Mouse (Mus musculus): ENCODE data around the gene Hist1h3g. TPM values are rescaled to one million over a fixed set of nuclear protein-coding genes. Genes with fewer than 3 reads are reported as not detected.
A peak's percentile ranks its signal among the peaks of the same experiment; 100 is the strongest.

Hist1h3g gene
- total RNA-seq (2021) = 1 to 10 TPM; 3.6 to 5.7 TPM

- peak; percentile 64 to 85 for DNase-seq (ENCODE audit: extremely low spot score in 1 of 2, low spot score in 1 of 2)
Observed at GRCm38 (mm10) chr13:23535137-23536075, at the start of gene Hist1h3g. TSS of gene Hist1h3g (plus strand) at chr13:23535422.

- peak; percentile 21 to 52 for DNase-seq (ENCODE audit: extremely low spot score in 1 of 2, low spot score in 1 of 2)
Observed at GRCm38 (mm10) chr13:23488400-23489322, 46.6 kb upstream of the Hist1h3g start, which contains the start of gene Btn2a2. TSS of gene Btn2a2 (minus strand) at chr13:23488857.

GRCm38 (mm10) chr13:23490863-23491262 lies 44.4 kb upstream of the Hist1h3g start:
- DNase-seq (ENCODE audit: extremely low spot score in 1 of 2, low spot score in 1 of 2) = no peak

GRCm38 (mm10) chr13:23491263-23491662 lies 44.0 kb upstream of the Hist1h3g start:
- no peak for DNase-seq (ENCODE audit: extremely low spot score in 1 of 2, low spot score in 1 of 2)

DNA sequence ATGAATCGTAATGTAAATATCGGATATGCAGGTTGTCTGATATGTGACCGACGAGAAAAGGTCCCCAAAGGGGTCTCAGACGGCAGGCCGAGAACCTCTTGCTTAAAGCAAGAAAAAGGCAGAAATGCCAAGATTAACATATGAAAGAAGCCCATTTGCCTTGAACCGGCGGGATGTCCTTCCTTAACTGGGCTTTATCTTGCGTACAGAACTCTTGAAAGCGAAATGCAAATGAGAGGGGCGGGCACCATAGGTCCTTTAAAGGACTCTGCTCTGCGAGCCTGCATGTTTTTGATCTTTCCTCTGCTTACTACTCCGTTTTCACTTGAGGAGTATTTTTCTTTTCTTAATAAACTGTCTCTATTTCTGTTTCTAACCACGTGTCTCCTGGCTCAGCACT lies 43.2 kb upstream of the Hist1h3g start:
- no peak for DNase-seq (ENCODE audit: extremely low spot score in 1 of 2, low spot score in 1 of 2)

DNA sequence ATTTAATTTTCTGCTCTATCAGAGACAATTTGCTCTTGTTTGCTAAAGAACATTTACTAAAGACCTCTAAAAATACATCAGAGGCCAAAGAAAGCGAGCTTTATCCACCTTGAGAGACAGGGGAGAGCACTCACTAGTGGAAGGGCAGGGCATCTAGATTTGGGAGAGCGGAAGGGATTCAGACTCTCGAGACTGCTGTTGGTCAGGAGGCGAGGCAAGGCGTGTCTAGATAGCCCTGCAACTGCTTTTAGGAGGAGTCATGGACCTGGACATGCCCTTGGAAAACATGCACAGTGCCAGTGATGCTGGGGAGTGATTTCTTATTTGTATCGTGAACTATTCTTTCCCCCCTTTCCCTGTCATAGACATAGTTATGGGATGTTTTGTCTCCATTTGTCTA lies 39.7 kb upstream of the Hist1h3g start:
- DNase-seq (ENCODE audit: extremely low spot score in 1 of 2, low spot score in 1 of 2) = no peak

DNA sequence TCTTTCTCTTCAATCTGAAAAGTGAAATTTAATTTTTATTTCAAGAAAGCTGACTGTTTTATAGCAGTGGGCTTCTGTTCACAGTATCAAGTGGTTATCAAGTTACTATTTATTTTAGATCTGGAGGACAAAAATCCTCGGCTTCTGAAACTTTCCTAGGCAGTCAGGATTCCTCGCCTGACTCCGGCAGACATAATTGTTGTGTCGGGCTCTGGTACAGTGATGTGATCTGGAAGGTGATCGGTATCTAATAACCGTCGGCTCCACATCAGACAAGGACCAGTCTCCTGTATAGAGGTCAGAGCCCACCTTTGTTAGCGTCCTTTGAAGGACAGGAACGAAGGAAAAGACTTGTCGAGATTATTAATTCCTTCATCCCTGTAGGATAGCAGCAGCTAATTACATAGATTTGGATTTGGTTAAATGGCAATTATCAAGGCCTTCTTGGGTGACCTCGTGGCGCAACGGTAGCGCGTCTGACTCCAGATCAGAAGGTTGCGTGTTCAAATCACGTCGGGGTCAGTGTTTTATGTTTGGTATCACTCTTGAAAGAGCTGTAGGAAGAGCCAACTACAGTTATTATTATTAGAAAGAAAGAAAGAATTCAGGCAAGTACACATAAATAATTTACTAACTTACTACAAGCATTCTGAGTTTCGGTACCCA lies 37.4 kb upstream of the Hist1h3g start:
- DNase-seq (ENCODE audit: extremely low spot score in 1 of 2, low spot score in 1 of 2) = peak; percentile 30 to 57

- DNase-seq (ENCODE audit: extremely low spot score in 1 of 2, low spot score in 1 of 2) = no peak
Observed at GRCm38 (mm10) chr13:23498653-23499052, 36.6 kb upstream of the Hist1h3g start.

- no peak for DNase-seq (ENCODE audit: extremely low spot score in 1 of 2, low spot score in 1 of 2)
Observed at GRCm38 (mm10) chr13:23499943-23500342, 35.3 kb upstream of the Hist1h3g start.

DNA sequence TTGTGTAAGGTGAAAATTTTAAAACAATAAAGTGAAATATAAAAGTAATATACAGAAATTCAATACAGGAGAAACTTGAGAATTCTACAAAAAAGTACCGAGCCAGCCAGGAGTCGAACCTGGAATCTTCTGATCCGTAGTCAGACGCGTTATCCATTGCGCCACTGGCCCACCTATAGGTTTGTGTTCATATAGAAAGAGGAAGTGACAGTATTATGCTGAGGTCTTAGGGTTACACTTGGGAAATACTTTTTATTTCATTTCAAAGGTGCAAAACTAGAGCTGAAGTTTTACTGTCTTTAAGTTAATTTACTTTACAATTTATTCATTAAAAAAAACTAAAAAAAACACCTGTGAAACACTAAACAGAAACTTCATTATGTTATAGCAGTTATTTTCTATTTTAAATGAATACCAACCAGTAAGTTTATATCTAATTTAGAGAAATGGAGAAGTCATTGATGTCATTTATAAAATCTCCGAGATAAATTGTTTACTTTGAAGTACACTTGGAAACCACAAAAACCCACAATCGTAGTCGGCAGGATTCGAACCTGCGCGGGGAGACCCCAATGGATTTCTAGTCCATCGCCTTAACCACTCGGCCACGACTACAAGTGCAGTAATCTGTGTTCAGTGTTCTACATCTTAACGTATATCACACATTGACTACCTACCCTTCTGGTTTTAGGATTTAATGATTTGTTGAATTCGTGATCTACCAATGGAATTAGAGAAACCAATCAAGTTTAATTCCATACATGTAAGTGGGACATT lies 34.6 kb upstream of the Hist1h3g start:
- peak; percentile 39 to 72 for DNase-seq (ENCODE audit: extremely low spot score in 1 of 2, low spot score in 1 of 2)

- no peak for DNase-seq (ENCODE audit: extremely low spot score in 1 of 2, low spot score in 1 of 2)
Observed at GRCm38 (mm10) chr13:23501511-23501910, 33.7 kb upstream of the Hist1h3g start.

DNA sequence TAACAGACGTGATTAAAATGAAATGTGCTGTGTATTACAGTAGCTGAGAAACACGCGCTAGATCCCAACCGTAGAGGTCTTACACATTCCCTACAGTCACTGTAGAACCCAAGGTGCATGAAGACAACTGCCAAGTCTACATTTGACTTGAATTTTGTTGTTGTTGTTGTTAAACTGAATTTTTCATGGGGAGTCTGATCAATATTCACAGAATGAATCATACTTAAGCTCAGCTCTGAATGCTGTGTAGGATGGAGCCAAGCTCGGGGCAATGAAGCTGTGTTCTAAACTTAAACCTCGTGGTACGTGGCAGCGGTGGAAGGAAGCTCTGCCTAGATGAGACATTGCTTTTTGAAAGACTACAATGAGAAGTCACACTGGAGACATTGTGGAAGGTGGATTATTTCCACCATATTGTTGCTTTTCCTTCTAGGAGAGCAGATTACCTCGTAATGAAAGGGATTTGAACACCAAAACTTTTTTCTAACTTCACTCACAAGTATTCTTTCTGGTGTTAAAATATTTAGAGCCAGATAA lies 33.1 kb upstream of the Hist1h3g start:
- DNase-seq (ENCODE audit: extremely low spot score in 1 of 2, low spot score in 1 of 2) = no peak

GRCm38 (mm10) chr13:23502916-23503315 lies 32.3 kb upstream of the Hist1h3g start:
- no peak for DNase-seq (ENCODE audit: extremely low spot score in 1 of 2, low spot score in 1 of 2)

DNA sequence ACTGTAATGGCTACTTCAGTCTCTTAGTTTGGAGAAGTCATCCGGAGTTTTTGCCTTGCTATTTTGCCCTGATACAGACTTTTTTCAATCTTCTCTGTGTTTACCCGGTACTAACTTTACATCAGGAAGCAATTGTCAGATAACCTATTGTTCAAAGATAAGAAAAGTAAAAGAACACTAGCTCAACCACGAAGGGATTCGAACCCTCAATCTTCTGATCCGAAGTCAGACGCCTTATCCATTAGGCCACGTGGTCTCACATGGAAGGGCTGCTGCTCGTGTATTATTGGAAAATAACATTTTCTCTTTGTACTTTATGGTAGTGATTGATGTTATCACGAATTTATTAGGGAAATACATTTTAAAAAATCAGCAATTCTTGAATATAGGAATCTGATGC lies 31.4 kb upstream of the Hist1h3g start:
- DNase-seq (ENCODE audit: extremely low spot score in 1 of 2, low spot score in 1 of 2) = peak; percentile 38 to 76

DNA sequence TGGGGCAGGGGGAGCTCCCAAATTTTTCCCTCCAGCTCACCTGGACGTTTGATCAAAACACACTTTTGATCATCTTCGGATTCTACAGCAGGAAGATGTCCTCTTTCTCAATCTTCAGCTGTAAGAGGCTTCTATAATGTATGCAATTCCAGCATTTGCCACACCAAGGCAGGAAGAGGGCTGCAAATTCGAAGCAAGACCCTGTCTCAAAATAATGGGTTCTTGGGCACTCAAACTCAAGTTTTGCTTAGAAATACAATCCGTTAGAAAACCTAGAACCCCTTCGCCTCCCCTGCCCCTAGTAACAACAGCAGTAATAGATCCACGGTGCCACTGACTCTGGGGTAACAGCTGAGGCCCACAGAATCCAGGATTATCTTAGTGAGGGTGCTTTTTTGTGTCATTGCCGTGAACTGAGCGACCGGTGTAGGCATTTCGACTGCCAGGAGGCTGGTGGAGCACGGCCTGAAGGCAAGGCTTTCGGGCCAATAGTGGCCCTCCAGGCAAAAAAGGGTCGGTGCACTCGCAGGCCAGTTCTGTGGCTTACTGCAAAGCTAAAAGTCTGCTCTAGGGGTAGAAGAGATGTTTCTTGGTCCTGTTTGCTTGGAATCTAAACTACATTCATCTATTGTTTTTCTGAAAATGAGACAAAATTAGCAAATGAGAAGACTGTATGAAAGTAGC lies 29.4 kb upstream of the Hist1h3g start:
- DNase-seq (ENCODE audit: extremely low spot score in 1 of 2, low spot score in 1 of 2) = no peak

GRCm38 (mm10) chr13:23506351-23506750 lies 28.9 kb upstream of the Hist1h3g start:
- DNase-seq (ENCODE audit: extremely low spot score in 1 of 2, low spot score in 1 of 2) = no peak

- DNase-seq (ENCODE audit: extremely low spot score in 1 of 2, low spot score in 1 of 2) = no peak
Observed at GRCm38 (mm10) chr13:23506819-23507515, 28.3 kb upstream of the Hist1h3g start.

GRCm38 (mm10) chr13:23510127-23510526 lies 25.1 kb upstream of the Hist1h3g start:
- no peak for DNase-seq (ENCODE audit: extremely low spot score in 1 of 2, low spot score in 1 of 2)

All from layer of hippocampus, postnatal 25 days (tissue).